Mouse (Mus musculus): ENCODE data around the gene Rspo3. TPM values are rescaled to one million over a fixed set of nuclear protein-coding genes. Genes with fewer than 3 reads are reported as not detected.

Gene Rspo3
- polyA plus RNA-seq, 1 experiment from 2014 or later = 14.0 TPM

GRCm38 (mm10) chr10:29470454-29470853, 65.2 kb downstream of the Rspo3 start:
- no peak overlapping the region for H3K27ac ChIP-seq (ENCODE audit: low read depth, low read length)
- H3K9me3 ChIP-seq (ENCODE audit: control insufficient read depth, low read length) = no peaks in the 10 kb centered on the region
- WGBS = 76% methylated on average over 5 of the region's 5 CpGs
- no peak for ATAC-seq (ENCODE audit: low FRiP score, low TSS enrichment)
- H3K4me3 ChIP-seq (ENCODE audit: low read length) = no peak overlapping the region
- H3K27me3 ChIP-seq (ENCODE audit: control insufficient read depth, insufficient read depth, low read length) = no peaks in the 10 kb centered on the region
- H3K36me3 ChIP-seq (ENCODE audit: control insufficient read depth, insufficient read depth, low read length) = no peaks in the 10 kb centered on the region; the same call in 1 of the 2 replicates
- H3K9ac ChIP-seq (ENCODE audit: low read depth, low read length) = no peak overlapping the region
- no peak overlapping the region for H3K4me2 ChIP-seq (replicated peaks; ENCODE audit: low read depth, low read length)
- no peaks in the 10 kb centered on the region for H3K4me1 ChIP-seq (ENCODE audit: control insufficient read depth, insufficient read depth, low read length)

- Histone ChIP-seq H3K36me3 (ENCODE audit: control insufficient read depth, insufficient read depth, low read length) (no peaks in the 10 kb centered on the region), H3K9ac (ENCODE audit: low read depth, low read length) (no peak overlapping the region), H3K9me3 (ENCODE audit: control insufficient read depth, low read length) (no peaks in the 10 kb centered on the region), H3K4me1 (ENCODE audit: control insufficient read depth, insufficient read depth, low read length) (no peaks in the 10 kb centered on the region), H3K4me2 (replicated peaks; ENCODE audit: low read depth, low read length) (no peak overlapping the region), H3K27me3 (ENCODE audit: control insufficient read depth, insufficient read depth, low read length) (no peaks in the 10 kb centered on the region), H3K4me3 (ENCODE audit: low read length) (no peak overlapping the region), H3K27ac (ENCODE audit: low read depth, low read length) (no peak overlapping the region)
- 50% methylated on average over 3 of the region's 3 CpGs for whole genome bisulfite sequencing
- ATAC-seq (ENCODE audit: low FRiP score, low TSS enrichment) = no peak; the same call in 1 of the 2 replicates
Observed at GRCm38 (mm10) chr10:29460100-29460499, 75.6 kb downstream of the Rspo3 start.

GRCm38 (mm10) chr10:29459632-29460031, 76.0 kb downstream of the Rspo3 start:
- WGBS = 75% methylated on average over 2 of the region's 2 CpGs

GRCm38 (mm10) chr10:29445076-29445475, 90.6 kb downstream of the Rspo3 start:
- no peaks in the 10 kb centered on the region for H3K9me3 ChIP-seq (ENCODE audit: control insufficient read depth, low read length)
- no peak for ATAC-seq (ENCODE audit: low FRiP score, low TSS enrichment)
- no peaks in the 10 kb centered on the region for H3K4me1 ChIP-seq (ENCODE audit: control insufficient read depth, insufficient read depth, low read length)
- no peaks in the 10 kb centered on the region for H3K36me3 ChIP-seq (ENCODE audit: control insufficient read depth, insufficient read depth, low read length)
- 79% methylated on average over 3 of the region's 3 CpGs for WGBS
- H3K9ac ChIP-seq (ENCODE audit: low read depth, low read length) = no peak overlapping the region
- no peak overlapping the region for H3K27ac ChIP-seq (ENCODE audit: low read depth, low read length)
- no peaks in the 10 kb centered on the region for H3K27me3 ChIP-seq (ENCODE audit: control insufficient read depth, insufficient read depth, low read length)
- H3K4me2 ChIP-seq (replicated peaks; ENCODE audit: low read depth, low read length) = no peak overlapping the region
- no peak overlapping the region for H3K4me3 ChIP-seq (ENCODE audit: low read length)

More at GRCm38 (mm10) chr10:29459632-29460031, 76.0 kb downstream of the Rspo3 start:
- no peaks in the 10 kb centered on the region for H3K36me3 ChIP-seq (ENCODE audit: control insufficient read depth, insufficient read depth, low read length)
- H3K4me2 ChIP-seq (replicated peaks; ENCODE audit: low read depth, low read length) = no peak overlapping the region
- H3K9ac ChIP-seq (ENCODE audit: low read depth, low read length) = no peak overlapping the region
- H3K4me1 ChIP-seq (ENCODE audit: control insufficient read depth, insufficient read depth, low read length) = no peaks in the 10 kb centered on the region
- H3K27me3 ChIP-seq (ENCODE audit: control insufficient read depth, insufficient read depth, low read length) = no peaks in the 10 kb centered on the region
- no peak overlapping the region for H3K4me3 ChIP-seq (ENCODE audit: low read length)
- ATAC-seq (ENCODE audit: low FRiP score, low TSS enrichment) = no peak
- no peaks in the 10 kb centered on the region for H3K9me3 ChIP-seq (ENCODE audit: control insufficient read depth, low read length)
- no peak overlapping the region for H3K27ac ChIP-seq (ENCODE audit: low read depth, low read length)

GRCm38 (mm10) chr10:29441297-29441696, 94.4 kb downstream of the Rspo3 start:
- no peak overlapping the region for H3K9ac ChIP-seq (ENCODE audit: low read depth, low read length)
- H3K27ac ChIP-seq (ENCODE audit: low read depth, low read length) = no peak overlapping the region
- H3K4me1 ChIP-seq (ENCODE audit: control insufficient read depth, insufficient read depth, low read length) = no peaks in the 10 kb centered on the region
- WGBS = 83% methylated on average over 5 of the region's 5 CpGs
- H3K27me3 ChIP-seq (ENCODE audit: control insufficient read depth, insufficient read depth, low read length) = no peaks in the 10 kb centered on the region
- H3K4me3 ChIP-seq (ENCODE audit: low read length) = no peak overlapping the region
- no peak for ATAC-seq (ENCODE audit: low FRiP score, low TSS enrichment)
- no peak overlapping the region for H3K4me2 ChIP-seq (replicated peaks; ENCODE audit: low read depth, low read length)
- no peaks in the 10 kb centered on the region for H3K9me3 ChIP-seq (ENCODE audit: control insufficient read depth, low read length)
- no peaks in the 10 kb centered on the region for H3K36me3 ChIP-seq (ENCODE audit: control insufficient read depth, insufficient read depth, low read length)

- H3K9me3 ChIP-seq (ENCODE audit: control insufficient read depth, low read length) = no peaks in the 10 kb centered on the region
- no peak overlapping the region for H3K4me2 ChIP-seq (replicated peaks; ENCODE audit: low read depth, low read length)
- WGBS = 86% methylated on average over 1 of the region's 1 CpGs
- H3K9ac ChIP-seq (ENCODE audit: low read depth, low read length) = no peak overlapping the region
- H3K27ac ChIP-seq (ENCODE audit: low read depth, low read length) = no peak overlapping the region
- H3K4me1 ChIP-seq (ENCODE audit: control insufficient read depth, insufficient read depth, low read length) = no peaks in the 10 kb centered on the region
- H3K36me3 ChIP-seq (ENCODE audit: control insufficient read depth, insufficient read depth, low read length) = no peaks in the 10 kb centered on the region
- ATAC-seq (ENCODE audit: low FRiP score, low TSS enrichment) = no peak
- no peaks in the 10 kb centered on the region for H3K27me3 ChIP-seq (ENCODE audit: control insufficient read depth, insufficient read depth, low read length)
- H3K4me3 ChIP-seq (ENCODE audit: low read length) = no peak overlapping the region
Observed at GRCm38 (mm10) chr10:29432935-29433453, 102.7 kb downstream of the Rspo3 start.

GRCm38 (mm10) chr10:29426660-29427059, 109.0 kb downstream of the Rspo3 start:
- 69% methylated on average over 2 of the region's 2 CpGs for WGBS
- no peak for ATAC-seq (ENCODE audit: low FRiP score, low TSS enrichment)
- Histone ChIP-seq H3K9me3 (ENCODE audit: control insufficient read depth, low read length) (no peaks in the 10 kb centered on the region), H3K9ac (ENCODE audit: low read depth, low read length) (no peak overlapping the region), H3K27ac (ENCODE audit: low read depth, low read length) (no peak overlapping the region), H3K36me3 (ENCODE audit: control insufficient read depth, insufficient read depth, low read length) (no peaks in the 10 kb centered on the region), H3K27me3 (ENCODE audit: control insufficient read depth, insufficient read depth, low read length) (no peaks in the 10 kb centered on the region), H3K4me2 (replicated peaks; ENCODE audit: low read depth, low read length) (no peak overlapping the region), H3K4me1 (ENCODE audit: control insufficient read depth, insufficient read depth, low read length) (no peaks in the 10 kb centered on the region), H3K4me3 (ENCODE audit: low read length) (no peak overlapping the region)

GRCm38 (mm10) chr10:29424571-29424970, 111.1 kb downstream of the Rspo3 start:
- Histone ChIP-seq H3K9me3 (ENCODE audit: control insufficient read depth, low read length) (no peaks in the 10 kb centered on the region), H3K36me3 (ENCODE audit: control insufficient read depth, insufficient read depth, low read length) (no peaks in the 10 kb centered on the region), H3K4me3 (ENCODE audit: low read length) (no peak overlapping the region), H3K9ac (ENCODE audit: low read depth, low read length) (no peak overlapping the region), H3K27ac (ENCODE audit: low read depth, low read length) (no peak overlapping the region), H3K4me1 (ENCODE audit: control insufficient read depth, insufficient read depth, low read length) (no peaks in the 10 kb centered on the region), H3K27me3 (ENCODE audit: control insufficient read depth, insufficient read depth, low read length) (no peaks in the 10 kb centered on the region), H3K4me2 (replicated peaks; ENCODE audit: low read depth, low read length) (no peak overlapping the region)
- WGBS = 92% methylated on average over 2 of the region's 2 CpGs
- ATAC-seq (ENCODE audit: low FRiP score, low TSS enrichment) = no peak

GRCm38 (mm10) chr10:29414361-29414760, 121.3 kb downstream of the Rspo3 start:
- WGBS = 77% methylated on average over 2 of the region's 2 CpGs
- Histone ChIP-seq H3K4me1 (ENCODE audit: control insufficient read depth, insufficient read depth, low read length) (no peaks in the 10 kb centered on the region), H3K9ac (ENCODE audit: low read depth, low read length) (no peak overlapping the region), H3K4me3 (ENCODE audit: low read length) (no peak overlapping the region), H3K27me3 (ENCODE audit: control insufficient read depth, insufficient read depth, low read length) (no peaks in the 10 kb centered on the region), H3K27ac (ENCODE audit: low read depth, low read length) (no peak overlapping the region), H3K4me2 (replicated peaks; ENCODE audit: low read depth, low read length) (no peak overlapping the region), H3K9me3 (ENCODE audit: control insufficient read depth, low read length) (no peaks in the 10 kb centered on the region), H3K36me3 (ENCODE audit: control insufficient read depth, insufficient read depth, low read length) (no peaks in the 10 kb centered on the region)
- ATAC-seq (ENCODE audit: low FRiP score, low TSS enrichment) = no peak

All from kidney, embryonic 14.5 days (tissue).